Mouse (Mus musculus) v-Abl transformed pro-B cells (cell line): Measurements from ENCODE around the gene Bbs4.

Source experiments
- in situ Hi-C, 2 experiments: fragments of 400-800 bp; cut with MboI; formaldehyde crosslinking; loops; one replicate each; pipeline ENCODE4 v1.15.1; 2025; ENCODE audit not compliant: unreplicated experiment in 2 of 2

Bbs4 gene

GRCm38 (mm10) chr9:59296419-59296818 is 56.9 kb downstream of the Bbs4 start:
- in situ Hi-C loops: loop anchor here in 1 of 2 experiments (10.0 kb wide), 1 partner anchor 188 kb away; the partner anchor contains the start of gene Arih1

DNA sequence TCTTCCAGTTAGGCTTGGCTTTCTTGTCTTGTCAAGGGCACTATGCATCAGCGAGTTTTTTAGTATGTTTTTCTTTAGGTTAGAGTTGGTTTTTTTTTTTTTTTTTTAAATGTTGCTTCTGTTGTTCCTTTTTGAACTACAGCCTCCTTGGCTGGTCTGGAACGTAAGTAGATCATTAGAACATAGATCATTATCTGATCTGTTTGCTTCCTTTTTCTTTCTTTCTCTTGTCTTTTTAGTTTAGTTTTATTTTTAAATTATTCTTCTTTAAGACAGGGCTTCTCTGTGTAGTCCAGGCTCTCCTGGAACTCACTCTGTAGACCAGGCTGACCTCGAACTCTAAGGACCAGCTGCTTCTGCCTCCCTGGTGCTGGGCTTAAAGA is 60.8 kb downstream of the Bbs4 start:
- in situ Hi-C loops: loop anchor here in 1 of 2 experiments (10.0 kb wide), 1 partner anchor 192 kb away; the partner anchor contains the start of gene Arih1

DNA sequence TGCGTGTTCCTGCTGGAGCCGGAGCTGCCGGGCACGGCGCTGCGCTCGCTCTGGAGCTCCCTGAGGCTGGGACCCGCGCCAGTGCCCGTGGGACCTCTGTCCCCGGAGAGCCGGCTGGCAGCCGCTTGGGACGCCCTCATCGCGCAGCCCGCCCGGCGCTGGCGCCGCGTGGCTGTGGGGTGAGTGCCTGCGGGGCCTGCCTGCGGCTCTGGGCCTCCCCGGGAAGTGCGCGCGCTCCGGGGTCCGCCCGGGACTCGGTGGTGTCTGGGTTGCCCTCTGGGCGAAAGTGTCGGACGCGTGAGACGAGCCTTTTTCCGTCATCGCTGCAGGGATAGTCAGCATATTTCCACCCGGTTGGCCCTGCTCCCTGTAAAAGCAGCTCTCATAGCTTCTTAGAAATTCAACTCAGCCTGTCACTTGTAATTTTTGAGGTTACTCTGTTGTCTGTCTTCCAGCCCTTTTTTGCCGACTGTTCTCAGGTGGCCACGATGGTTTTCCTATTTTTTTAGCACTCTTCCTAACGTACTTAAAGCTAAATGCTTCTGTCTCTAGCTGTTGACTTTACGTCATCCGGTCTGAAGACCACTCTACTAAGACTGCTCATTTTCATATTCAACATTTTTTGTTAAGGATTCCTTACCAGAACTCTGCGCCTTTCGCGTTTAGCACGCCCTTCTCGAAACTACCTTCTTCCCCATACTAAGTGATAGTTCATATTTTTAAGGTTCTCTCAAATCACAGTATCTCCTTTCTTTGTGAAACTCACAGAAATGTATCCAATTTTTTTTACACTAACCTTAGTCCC is 61.4 kb downstream of the Bbs4 start:
- in situ Hi-C loops: loop anchor here in 1 of 2 experiments (10.0 kb wide), 1 partner anchor 193 kb away; the partner anchor contains the start of gene Arih1

DNA sequence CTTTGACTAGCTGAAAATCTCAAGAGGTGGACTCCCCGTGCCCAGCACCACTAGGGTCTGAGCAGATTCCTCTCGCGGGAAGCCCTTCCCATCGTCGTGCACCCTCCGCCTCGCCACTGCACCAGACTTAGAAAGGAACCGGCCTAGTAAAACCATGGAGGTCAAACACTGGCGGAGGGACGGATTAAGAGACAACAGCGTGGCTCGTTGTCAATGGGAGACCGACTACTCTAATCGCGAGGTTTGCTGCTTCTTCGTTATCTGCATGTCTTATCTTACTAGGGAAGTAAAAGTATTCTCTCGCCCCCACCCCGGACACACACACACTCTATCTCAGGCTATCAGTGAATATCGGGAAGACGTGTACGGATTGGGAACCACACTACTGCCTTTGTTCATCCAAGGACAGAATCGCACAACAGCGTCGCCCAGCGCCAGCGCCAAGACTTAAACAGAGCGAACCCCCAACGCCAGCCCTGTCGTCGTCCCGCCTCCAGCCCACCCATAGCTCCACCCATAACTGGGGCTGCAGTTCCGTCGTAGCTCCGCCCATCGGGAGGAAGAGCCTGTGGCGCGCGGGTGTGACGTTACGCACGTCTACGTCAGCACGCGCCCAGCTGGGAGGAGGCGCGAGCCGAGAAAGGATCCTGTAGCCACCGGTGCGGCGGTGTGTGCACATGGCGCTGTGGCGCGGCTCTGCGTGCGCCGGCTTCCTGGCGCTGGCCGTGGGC is 62.2 kb downstream of the Bbs4 start, which contains the start of gene Adpgk:
Gene Adpgk (plus strand): TSS at position 602 of the 731 bp plus-strand sequence.
- in situ Hi-C loops: loop anchor here in 1 of 2 experiments (10.0 kb wide), 1 partner anchor 194 kb away; the partner anchor contains the start of gene Arih1

DNA sequence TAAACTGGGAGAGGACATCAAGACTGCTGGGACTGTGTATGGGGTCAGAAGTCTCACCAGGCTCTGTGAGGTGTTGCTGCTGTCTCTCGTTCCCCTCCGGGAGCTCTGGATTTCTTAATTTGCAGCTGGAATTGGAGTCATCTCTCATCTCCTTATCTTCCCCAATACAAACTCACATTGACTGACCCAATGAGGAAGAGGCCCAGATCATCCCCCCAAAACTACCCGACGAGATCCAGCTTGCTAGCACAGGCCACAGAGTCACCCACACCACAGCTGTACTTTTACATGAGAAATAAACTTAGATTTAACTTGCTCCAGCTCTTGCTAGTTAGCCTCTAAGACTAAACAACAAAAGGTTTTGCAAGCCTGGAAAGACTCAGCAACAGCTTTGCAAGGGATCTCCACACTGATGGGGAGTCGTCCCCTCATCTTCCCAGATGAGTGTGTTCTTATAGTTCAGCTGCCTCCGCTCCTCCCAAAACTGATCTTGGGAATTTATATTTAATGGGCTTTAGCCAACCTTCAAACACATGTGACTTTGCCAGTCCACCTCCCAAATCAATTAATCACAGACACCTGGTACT is 63.7 kb downstream of the Bbs4 start:
- in situ Hi-C loops: loop anchor here (5.0 to 10.0 kb wide), 5 partner anchors 195 to 755 kb away; partner anchors contain the start of gene Arih1 (in 1 of the 2)

- in situ Hi-C loops: loop anchor here (5.0 to 10.0 kb wide), 4 partner anchors 277 to 754 kb away; no protein-coding TSS in a partner anchor
Measured at GRCm38 (mm10) chr9:59288685-59289410, 64.5 kb downstream of the Bbs4 start.

DNA sequence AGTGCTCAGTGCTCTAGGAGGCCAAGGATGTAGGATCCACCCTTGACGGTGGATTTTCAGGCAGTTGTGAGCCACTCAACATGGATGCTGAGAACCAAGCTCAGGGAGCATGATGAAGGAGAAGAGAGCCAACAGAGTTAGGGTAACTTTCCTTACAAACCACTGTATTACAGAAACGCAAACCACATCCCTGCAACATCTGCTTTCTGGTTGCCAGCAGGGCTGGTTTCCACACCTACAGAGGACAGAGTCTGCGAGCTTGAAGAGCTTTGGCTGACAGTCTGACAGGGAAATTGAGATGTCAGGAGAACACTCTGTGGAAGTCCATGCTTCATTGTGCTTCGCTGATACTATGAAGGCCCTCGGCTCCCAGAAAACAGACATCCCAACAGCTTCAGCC is 65.2 kb downstream of the Bbs4 start:
- in situ Hi-C loops: loop anchor here (5.0 to 10.0 kb wide), 4 partner anchors 276 to 753 kb away; no protein-coding TSS in a partner anchor

DNA sequence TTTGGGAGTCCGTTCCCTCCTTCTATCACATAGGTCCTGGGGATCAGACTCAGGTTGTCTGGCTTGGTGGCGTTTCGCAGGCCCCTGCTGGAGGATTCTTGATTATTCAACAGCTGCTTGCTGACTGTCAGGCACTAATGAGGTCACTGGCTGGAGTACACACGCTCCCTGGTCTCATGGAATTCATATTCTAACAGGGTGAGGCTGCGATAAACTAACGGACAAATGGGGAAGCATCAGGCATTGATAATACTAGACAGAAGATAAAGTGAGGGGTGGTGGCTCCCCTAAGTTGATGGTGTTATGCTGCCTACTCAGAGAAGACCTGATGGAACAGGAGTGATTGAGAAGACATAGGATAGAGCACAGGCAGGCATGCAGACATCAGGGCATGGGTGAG is 67.7 kb downstream of the Bbs4 start:
- in situ Hi-C loops: loop anchor here (5.0 to 10.0 kb wide), 4 partner anchors 273 to 751 kb away; no protein-coding TSS in a partner anchor

- in situ Hi-C loops: loop anchor here (5.0 to 10.0 kb wide), 4 partner anchors 265 to 748 kb away; no protein-coding TSS in a partner anchor
Measured at GRCm38 (mm10) chr9:59282683-59282986, 70.7 kb downstream of the Bbs4 start.

DNA sequence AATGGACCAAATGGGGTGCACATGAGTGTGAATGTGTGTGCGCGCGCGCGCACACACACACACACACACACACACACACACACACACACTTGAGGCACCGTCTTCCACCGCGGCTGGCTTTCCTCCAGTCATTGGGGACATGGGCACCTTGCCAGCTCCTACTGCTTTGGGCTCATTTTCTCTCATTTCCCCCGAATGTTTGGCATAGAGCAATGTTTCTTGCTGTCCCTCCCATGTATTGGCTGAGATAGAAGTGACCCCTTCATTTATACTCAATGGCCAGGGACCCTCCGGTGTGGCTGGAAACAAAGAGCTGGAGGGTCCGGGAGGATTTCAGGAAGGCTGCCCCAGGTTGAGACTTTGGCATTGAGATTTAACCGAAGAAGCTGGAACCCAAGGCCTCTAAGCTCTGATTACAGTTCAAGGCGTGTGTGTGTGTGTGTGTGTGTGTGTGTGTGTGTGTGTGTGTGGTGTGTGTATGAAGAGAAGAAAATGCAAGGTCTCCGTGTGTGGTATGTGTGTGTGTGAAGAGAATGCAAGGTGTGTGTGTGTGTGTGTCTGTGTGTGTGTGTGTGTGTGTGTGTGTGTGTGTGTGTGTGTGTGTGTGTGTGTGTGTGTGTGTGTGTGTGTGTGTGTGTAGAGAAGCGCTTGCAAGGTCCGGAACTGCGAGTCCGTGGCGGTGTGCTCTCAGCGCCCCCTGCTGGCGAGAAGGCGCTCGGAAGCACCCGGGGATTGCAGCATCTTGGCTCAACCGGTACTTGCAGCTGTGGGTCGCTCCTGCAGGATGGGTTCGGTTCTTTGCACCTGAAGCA is 71.2 kb downstream of the Bbs4 start:
- in situ Hi-C loops: loop anchor here (5.0 to 10.0 kb wide), 4 partner anchors 265 to 747 kb away; no protein-coding TSS in a partner anchor

GRCm38 (mm10) chr9:59280888-59281287 is 72.4 kb downstream of the Bbs4 start:
- in situ Hi-C loops: loop anchor here (5.0 to 10.0 kb wide), 4 partner anchors 264 to 746 kb away; no protein-coding TSS in a partner anchor

- in situ Hi-C loops: no loop called here
Measured at GRCm38 (mm10) chr9:59278694-59279093, 74.6 kb downstream of the Bbs4 start.

- in situ Hi-C loops: no loop called here
Measured at GRCm38 (mm10) chr9:59278199-59278598, 75.1 kb downstream of the Bbs4 start.

- in situ Hi-C loops: no loop called here
Measured at GRCm38 (mm10) chr9:59274846-59275455, 78.4 kb downstream of the Bbs4 start.

DNA sequence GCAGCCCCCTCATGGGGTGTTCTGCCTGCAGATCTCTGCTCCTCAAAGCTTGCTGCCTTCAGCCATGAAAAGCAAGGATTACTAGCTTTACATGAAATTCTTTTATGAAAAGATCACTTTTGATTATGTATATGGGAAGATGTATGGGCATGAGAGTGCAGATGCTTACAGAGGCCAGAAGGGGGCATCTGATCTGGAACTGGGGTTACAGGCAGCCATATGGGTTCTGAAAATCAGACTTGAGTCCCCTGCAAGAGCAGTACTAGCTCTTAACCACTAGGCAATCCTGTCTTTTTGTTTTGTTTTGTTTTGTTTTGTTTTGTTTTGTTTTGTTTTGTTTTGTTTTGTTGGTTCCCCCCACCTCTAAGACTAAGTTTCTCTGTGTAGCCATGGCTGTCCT is 80.1 kb downstream of the Bbs4 start:
- in situ Hi-C loops: no loop called here
